Mouse (Mus musculus) ovary, adult 10 weeks (tissue): Measurements from ENCODE around the gene Dph3. TPM values are rescaled to one million over a fixed set of nuclear protein-coding genes. Genes with fewer than 3 reads are reported as not detected.

ENCODE experiments used
- polyA plus RNA-seq: library from polyadenylated mRNA; stranded (reverse); fragments of 350-450 nt; fragmentation: Illumina TruSeq; extraction: RNeasy Lipid Tissue Mini Kit (QIAGEN cat#74804); gene quantifications from one replicate; pipeline ENCODE4 v1.2.3, GENCODE M21; 2014

Gene Dph3
- 55.4 TPM for polyA plus RNA-seq

DNA sequence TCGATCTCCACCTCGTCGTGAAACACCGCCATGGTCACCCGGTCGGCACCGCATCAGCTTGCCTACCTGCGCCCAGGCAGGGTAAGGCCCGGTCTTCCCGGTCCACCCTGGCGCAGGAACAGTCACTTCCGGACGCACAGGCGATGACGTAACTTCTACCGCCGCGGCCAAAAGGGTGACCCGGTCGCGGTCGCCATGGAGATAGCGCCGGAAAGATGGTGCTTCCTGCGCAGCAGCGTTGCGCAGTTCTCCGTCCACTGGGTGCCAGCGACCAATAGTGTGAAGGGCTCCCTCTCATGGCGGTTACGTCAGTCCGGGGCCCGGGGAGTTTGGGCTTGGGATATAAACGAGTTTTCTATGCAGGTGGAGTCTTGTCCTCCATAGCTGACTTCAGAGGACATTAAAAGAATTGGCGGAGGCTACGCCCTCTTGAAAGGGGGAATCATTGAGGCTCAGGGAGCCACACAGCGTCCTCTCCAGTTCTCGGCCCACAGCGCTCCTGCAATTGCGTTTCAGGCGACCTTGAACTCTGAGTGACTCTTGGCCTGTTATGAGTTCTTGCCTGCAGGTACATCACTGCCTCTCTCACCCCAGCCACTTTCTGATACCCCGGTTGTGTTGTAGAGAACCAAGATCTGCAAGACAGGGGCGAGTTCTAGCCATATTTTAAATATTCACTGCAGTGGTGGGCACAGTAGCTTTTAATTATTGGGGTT lies at the start of gene Dph3:
TSS of gene Dph3 (minus strand) at position 244 of the 716 bp plus-strand sequence.

DNA sequence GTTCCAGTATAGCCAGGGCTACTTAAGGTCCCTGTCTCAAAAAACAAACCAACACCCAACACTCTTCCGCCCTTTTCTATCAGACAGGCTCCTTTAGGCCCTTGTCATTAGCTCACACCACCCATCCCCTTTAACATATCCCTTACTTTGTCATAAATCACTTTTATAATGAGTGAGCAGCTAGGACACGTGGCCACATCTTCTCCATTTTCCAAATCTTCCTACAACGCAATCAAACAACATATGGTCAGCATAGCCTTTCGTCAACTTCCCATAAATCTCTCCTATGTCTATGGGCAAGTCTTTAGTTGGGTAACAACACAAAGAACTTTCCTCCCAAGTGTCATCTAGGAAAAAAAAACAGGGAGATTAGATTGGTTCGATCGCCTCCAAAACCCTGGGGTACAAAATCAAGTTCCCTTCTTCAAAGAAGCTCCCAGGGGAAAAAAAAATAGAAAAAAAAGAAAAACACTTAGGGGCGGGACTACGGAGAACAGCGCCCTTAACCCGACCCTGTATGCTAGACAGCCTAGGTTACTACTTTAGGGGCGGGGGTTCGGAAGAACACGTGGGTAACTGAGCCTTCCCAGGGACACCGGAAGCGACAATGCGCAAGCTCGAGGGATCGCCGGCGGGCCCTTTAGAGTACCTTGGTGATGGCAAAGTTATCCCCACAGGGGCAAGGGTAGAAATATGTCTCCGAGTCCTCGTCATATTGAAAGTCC lies 606 bp downstream of the Dph3 start, which contains the start of gene Oxnad1:
TSS of gene Oxnad1 (plus strand) at position 614 of the 725 bp plus-strand sequence.

Other genes with a start within 250 kb of the Dph3 start
- 77.0 TPM for gene Galnt15, start 56.7 kb downstream of the Dph3 start, polyA plus RNA-seq
- 45.6 TPM for gene Oxnad1, start 355 bp downstream of the Dph3 start, polyA plus RNA-seq
- gene Msmb, start 56.3 kb upstream of the Dph3 start, polyA plus RNA-seq = not detected
- gene Ncoa4, start 74.1 kb upstream of the Dph3 start, polyA plus RNA-seq = 296 TPM
- 101 TPM for gene Timm23, start 116.2 kb upstream of the Dph3 start, polyA plus RNA-seq
- 86.8 TPM for gene Parg, start 116.2 kb upstream of the Dph3 start, polyA plus RNA-seq
- gene Ogdhl, start 236.3 kb upstream of the Dph3 start, polyA plus RNA-seq = 0.77 TPM